Mouse (Mus musculus): Measurements from ENCODE around the gene Slc25a1.

Slc25a1 gene

GRCm38 (mm10) chr16:17928087-17928580, at the start of gene Slc25a1:
Slc25a1 (minus strand) TSS chr16:17928219.
- no peak for TF ChIP-seq GATA4 (IDR thresholded peaks at IDR 0.05; ENCODE audit: insufficient replicate concordance, low read length)

- TF ChIP-seq GATA4 (IDR thresholded peaks at IDR 0.05; ENCODE audit: insufficient replicate concordance, low read length): no peak
These were observed 43.8 kb upstream of the Slc25a1 start for GRCm38 (mm10) chr16:17971853-17972252.

GRCm38 (mm10) chr16:17962091-17962490, 34.1 kb upstream of the Slc25a1 start:
- TF ChIP-seq GATA4 (IDR thresholded peaks at IDR 0.05; ENCODE audit: insufficient replicate concordance, low read length): no peak

GRCm38 (mm10) chr16:17951618-17952017, 23.6 kb upstream of the Slc25a1 start:
- no peak for TF ChIP-seq GATA4 (IDR thresholded peaks at IDR 0.05; ENCODE audit: insufficient replicate concordance, low read length)

- no peak for TF ChIP-seq GATA4 (IDR thresholded peaks at IDR 0.05; ENCODE audit: insufficient replicate concordance, low read length)
These were observed 22.0 kb upstream of the Slc25a1 start for GRCm38 (mm10) chr16:17950068-17950467.

GRCm38 (mm10) chr16:17949421-17949877, 21.4 kb upstream of the Slc25a1 start:
- TF ChIP-seq GATA4 (IDR thresholded peaks at IDR 0.05; ENCODE audit: insufficient replicate concordance, low read length): no peak

GRCm38 (mm10) chr16:17945081-17945831, 17.2 kb upstream of the Slc25a1 start:
- no peak for TF ChIP-seq GATA4 (IDR thresholded peaks at IDR 0.05; ENCODE audit: insufficient replicate concordance, low read length)

GRCm38 (mm10) chr16:17943466-17943865, 15.4 kb upstream of the Slc25a1 start:
- no peak for TF ChIP-seq GATA4 (IDR thresholded peaks at IDR 0.05; ENCODE audit: insufficient replicate concordance, low read length)

GRCm38 (mm10) chr16:17939255-17939751, 11.3 kb upstream of the Slc25a1 start:
- TF ChIP-seq GATA4 (IDR thresholded peaks at IDR 0.05; ENCODE audit: insufficient replicate concordance, low read length): no peak

GRCm38 (mm10) chr16:17938821-17939220, 10.8 kb upstream of the Slc25a1 start:
- TF ChIP-seq GATA4 (IDR thresholded peaks at IDR 0.05; ENCODE audit: insufficient replicate concordance, low read length): no peak

GRCm38 (mm10) chr16:17938187-17938586, 10.2 kb upstream of the Slc25a1 start:
- TF ChIP-seq GATA4 (IDR thresholded peaks at IDR 0.05; ENCODE audit: insufficient replicate concordance, low read length): no peak

- no peak for TF ChIP-seq GATA4 (IDR thresholded peaks at IDR 0.05; ENCODE audit: insufficient replicate concordance, low read length)
These were observed 8.8 kb upstream of the Slc25a1 start for GRCm38 (mm10) chr16:17936776-17937175.

- no peak for TF ChIP-seq GATA4 (IDR thresholded peaks at IDR 0.05; ENCODE audit: insufficient replicate concordance, low read length)
These were observed 6.5 kb upstream of the Slc25a1 start for GRCm38 (mm10) chr16:17934445-17934910.

- no peak for TF ChIP-seq GATA4 (IDR thresholded peaks at IDR 0.05; ENCODE audit: insufficient replicate concordance, low read length)
These were observed 5.8 kb upstream of the Slc25a1 start for GRCm38 (mm10) chr16:17933594-17934444.

- no peak for TF ChIP-seq GATA4 (IDR thresholded peaks at IDR 0.05; ENCODE audit: insufficient replicate concordance, low read length)
These were observed 4.0 kb upstream of the Slc25a1 start for GRCm38 (mm10) chr16:17931906-17932460.

All from liver, adult (tissue).